Mouse (Mus musculus): ENCODE measurements around the gene Tfrc. TPM values are rescaled to one million over a fixed set of nuclear protein-coding genes. Genes with fewer than 3 reads are reported as not detected.

Tfrc gene
- 28.3 and 33.1 TPM in 2 replicates for polyA plus RNA-seq (2015; fragmentation: Nextera tagmentation; extraction: Ambion mirVana)

- Histone ChIP-seq H3K9me3 (no peaks in the 10 kb centered on the region), H3K27ac (replicated peaks) (peak within 1 kb of the TSS; percentile 96), H3K27me3 (no peaks in the 10 kb centered on the region), H3K4me3 (peak within 1 kb of the TSS; percentile 89), H3K9ac (replicated peaks) (peak within 1 kb of the TSS; percentile 82), H3K36me3 (no peaks in the 10 kb centered on the region), H3K4me1 (peaks cover 21% of the 10 kb centered on the region), H3K4me2 (replicated peaks) (peak within 1 kb of the TSS; percentile 66)
- 0% methylated on average over 73 of the region's 73 CpGs for WGBS
- ATAC-seq (replicated peaks), result peak; percentile 99
Measured at GRCm38 (mm10) chr16:32608712-32609400, at the start of gene Tfrc. TSS of gene Tfrc (plus strand) at chr16:32608920.

DNA sequence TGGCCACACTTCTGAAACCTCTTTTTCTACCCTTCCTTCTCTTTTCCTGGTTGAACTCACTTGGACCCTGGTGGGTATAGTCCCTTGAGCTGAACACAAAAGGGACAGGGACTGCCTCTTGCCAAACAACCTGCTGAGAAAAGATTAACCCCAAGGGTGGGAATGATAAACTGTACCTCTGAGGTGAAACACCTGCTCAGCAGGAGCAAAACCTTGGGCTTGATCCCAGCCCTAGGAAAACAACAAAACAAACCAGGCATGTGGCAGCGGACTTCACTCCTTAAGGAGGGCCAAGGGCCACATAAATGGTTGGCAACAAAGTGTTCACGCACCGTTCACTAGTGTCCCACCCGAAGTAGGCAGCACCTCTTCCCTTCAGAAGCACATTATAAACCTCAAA is 49.2 kb upstream of the Tfrc start:
- WGBS, result 75% methylated on average over 4 of the region's 4 CpGs
- Histone ChIP-seq H3K4me3 (no peak overlapping the region), H3K27ac (replicated peaks) (no peak overlapping the region), H3K27me3 (no peaks in the 10 kb centered on the region), H3K4me1 (no peaks in the 10 kb centered on the region), H3K4me2 (replicated peaks) (no peak overlapping the region), H3K36me3 (no peaks in the 10 kb centered on the region), H3K9me3 (no peaks in the 10 kb centered on the region), H3K9ac (replicated peaks) (no peak overlapping the region)
- no peak for ATAC-seq (replicated peaks)

GRCm38 (mm10) chr16:32563056-32563793 is 45.5 kb upstream of the Tfrc start:
- Histone ChIP-seq H3K9me3 (no peaks in the 10 kb centered on the region), H3K27me3 (no peaks in the 10 kb centered on the region), H3K4me2 (replicated peaks) (no peak overlapping the region), H3K27ac (replicated peaks) (no peak overlapping the region), H3K4me3 (no peak overlapping the region), H3K4me1 (no peaks in the 10 kb centered on the region), H3K9ac (replicated peaks) (no peak overlapping the region), H3K36me3 (no peaks in the 10 kb centered on the region)
- ATAC-seq (replicated peaks), result no peak
- WGBS, result 78% methylated on average over 5 of the region's 5 CpGs

GRCm38 (mm10) chr16:32567282-32567681 is 41.4 kb upstream of the Tfrc start:
- H3K27me3 ChIP-seq, result no peaks in the 10 kb centered on the region
- no peak overlapping the region for H3K4me2 ChIP-seq (replicated peaks)
- 79% methylated on average over 4 of the region's 4 CpGs for WGBS
- H3K27ac ChIP-seq (replicated peaks), result no peak overlapping the region
- no peak overlapping the region for H3K4me3 ChIP-seq
- H3K9ac ChIP-seq (replicated peaks), result no peak overlapping the region
- no peaks in the 10 kb centered on the region for H3K4me1 ChIP-seq
- H3K36me3 ChIP-seq, result no peaks in the 10 kb centered on the region
- ATAC-seq (replicated peaks), result no peak
- no peaks in the 10 kb centered on the region for H3K9me3 ChIP-seq

DNA sequence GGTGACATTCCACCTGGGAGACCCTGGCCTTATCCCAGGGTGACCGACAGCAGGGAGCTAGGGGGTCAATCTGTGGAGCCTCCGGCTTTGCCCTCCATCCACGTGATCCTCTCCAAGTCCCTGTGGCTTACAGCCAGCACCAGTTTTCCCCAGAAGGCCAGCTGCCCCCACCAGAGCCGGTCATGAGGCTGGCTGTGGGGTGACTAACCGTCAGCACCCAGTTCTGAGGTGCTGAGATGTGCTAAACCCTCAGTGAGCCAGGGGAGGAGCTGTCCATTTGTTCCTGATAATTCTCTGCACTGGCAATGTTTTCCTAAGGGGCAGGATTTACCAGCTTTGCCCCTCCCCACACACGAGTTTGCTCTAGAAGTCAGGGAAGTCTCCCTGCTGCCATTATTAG is 40.3 kb upstream of the Tfrc start:
- no peak overlapping the region for H3K4me3 ChIP-seq
- no peak overlapping the region for H3K4me2 ChIP-seq (replicated peaks)
- no peak for ATAC-seq (replicated peaks)
- H3K27me3 ChIP-seq, result no peaks in the 10 kb centered on the region
- H3K9ac ChIP-seq (replicated peaks), result no peak overlapping the region
- no peaks in the 10 kb centered on the region for H3K9me3 ChIP-seq
- H3K27ac ChIP-seq (replicated peaks), result no peak overlapping the region
- H3K4me1 ChIP-seq, result no peaks in the 10 kb centered on the region
- no peaks in the 10 kb centered on the region for H3K36me3 ChIP-seq
- WGBS, result 75% methylated on average over 6 of the region's 6 CpGs

DNA sequence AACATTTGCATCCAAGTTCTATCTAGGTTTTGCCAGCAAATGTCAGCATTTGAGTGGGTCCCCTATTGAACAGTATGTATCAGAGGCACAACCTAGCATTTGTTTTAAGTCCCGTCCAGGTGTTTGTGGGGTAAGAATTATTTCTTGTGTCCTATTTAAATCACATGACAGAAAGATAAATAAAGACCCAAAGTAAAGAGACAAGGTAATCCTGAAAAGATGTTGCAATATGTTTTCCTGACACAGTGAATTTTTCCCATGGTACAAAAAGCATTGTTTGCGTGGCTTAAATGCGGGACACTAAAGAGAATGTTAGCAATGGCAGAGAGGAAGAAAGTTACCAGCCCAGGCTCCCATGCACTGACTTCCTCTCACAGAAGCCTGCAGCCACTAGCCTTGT is 38.7 kb upstream of the Tfrc start:
- ATAC-seq (replicated peaks), result no peak
- no peaks in the 10 kb centered on the region for H3K27me3 ChIP-seq
- H3K9me3 ChIP-seq, result no peaks in the 10 kb centered on the region
- no peak overlapping the region for H3K4me2 ChIP-seq (replicated peaks)
- H3K36me3 ChIP-seq, result no peaks in the 10 kb centered on the region
- no peak overlapping the region for H3K9ac ChIP-seq (replicated peaks)
- H3K4me1 ChIP-seq, result no peaks in the 10 kb centered on the region
- H3K4me3 ChIP-seq, result no peak overlapping the region
- no peak overlapping the region for H3K27ac ChIP-seq (replicated peaks)
- WGBS, result 92% methylated on average over 3 of the region's 3 CpGs

DNA sequence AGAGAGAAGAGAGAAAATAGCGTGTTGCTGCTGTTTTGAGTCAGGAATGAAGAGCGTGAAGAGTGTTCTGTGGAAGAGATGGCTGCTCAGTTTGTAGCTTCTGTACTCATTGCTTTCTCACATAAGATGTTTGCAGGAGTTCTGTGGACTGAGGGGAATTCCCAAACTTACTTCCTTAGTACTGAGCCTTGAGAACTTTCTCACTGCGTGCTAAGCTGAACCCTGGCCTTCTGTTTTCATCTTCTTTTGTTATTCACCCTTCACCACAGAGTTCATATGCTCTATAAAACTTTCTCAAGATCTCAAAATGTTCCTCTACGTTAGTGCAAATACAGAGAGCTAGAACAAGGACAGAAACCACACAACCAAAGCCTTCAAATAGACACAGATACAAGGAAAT is 36.2 kb upstream of the Tfrc start:
- no peak overlapping the region for H3K4me2 ChIP-seq (replicated peaks)
- H3K4me1 ChIP-seq, result no peaks in the 10 kb centered on the region
- H3K4me3 ChIP-seq, result no peak overlapping the region
- no peaks in the 10 kb centered on the region for H3K9me3 ChIP-seq
- H3K27me3 ChIP-seq, result no peaks in the 10 kb centered on the region
- H3K27ac ChIP-seq (replicated peaks), result no peak overlapping the region
- 82% methylated on average over 4 of the region's 4 CpGs for WGBS
- no peak for ATAC-seq (replicated peaks)
- H3K9ac ChIP-seq (replicated peaks), result no peak overlapping the region
- H3K36me3 ChIP-seq, result no peaks in the 10 kb centered on the region

GRCm38 (mm10) chr16:32586482-32586881 is 22.2 kb upstream of the Tfrc start:
- Histone ChIP-seq H3K9me3 (no peaks in the 10 kb centered on the region), H3K36me3 (no peaks in the 10 kb centered on the region), H3K4me2 (replicated peaks) (no peak overlapping the region), H3K9ac (replicated peaks) (no peak overlapping the region), H3K27me3 (no peaks in the 10 kb centered on the region), H3K27ac (replicated peaks) (no peak overlapping the region), H3K4me1 (no peaks in the 10 kb centered on the region), H3K4me3 (no peak overlapping the region)
- ATAC-seq (replicated peaks), result no peak
- 93% methylated on average over 4 of the region's 4 CpGs for WGBS

DNA sequence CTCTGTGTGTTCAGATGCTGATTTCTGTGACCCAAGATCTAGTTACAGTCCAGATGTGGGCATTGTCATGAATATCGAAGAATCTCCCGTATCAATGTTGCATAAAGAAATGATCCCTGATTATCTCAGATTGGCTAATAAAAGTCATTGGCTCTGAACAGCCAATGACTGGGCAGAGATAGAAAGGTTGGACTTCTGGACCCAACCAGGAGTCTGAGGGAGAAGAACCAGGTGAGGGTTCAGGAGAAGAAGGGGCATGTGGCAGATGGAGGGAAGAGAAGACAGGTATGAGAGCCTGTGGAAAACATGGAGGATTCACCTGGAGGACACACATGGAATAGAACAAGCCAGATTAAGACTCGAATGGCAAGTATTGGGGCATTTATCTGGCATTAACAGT is 20.2 kb upstream of the Tfrc start:
- no peak for ATAC-seq (replicated peaks)
- H3K9me3 ChIP-seq, result no peaks in the 10 kb centered on the region
- H3K4me1 ChIP-seq, result no peaks in the 10 kb centered on the region
- 97% methylated on average over 3 of the region's 3 CpGs for WGBS
- no peak overlapping the region for H3K4me2 ChIP-seq (replicated peaks)
- no peaks in the 10 kb centered on the region for H3K27me3 ChIP-seq
- H3K36me3 ChIP-seq, result no peaks in the 10 kb centered on the region
- H3K9ac ChIP-seq (replicated peaks), result no peak overlapping the region
- H3K27ac ChIP-seq (replicated peaks), result no peak overlapping the region
- no peak overlapping the region for H3K4me3 ChIP-seq

GRCm38 (mm10) chr16:32591521-32591920 is 17.2 kb upstream of the Tfrc start:
- no peak overlapping the region for H3K4me2 ChIP-seq (replicated peaks)
- H3K27ac ChIP-seq (replicated peaks), result no peak overlapping the region
- H3K9me3 ChIP-seq, result no peaks in the 10 kb centered on the region
- H3K27me3 ChIP-seq, result no peaks in the 10 kb centered on the region
- H3K4me1 ChIP-seq, result no peaks in the 10 kb centered on the region
- WGBS, result 89% methylated on average over 8 of the region's 8 CpGs
- H3K36me3 ChIP-seq, result no peaks in the 10 kb centered on the region
- ATAC-seq (replicated peaks), result no peak
- H3K9ac ChIP-seq (replicated peaks), result no peak overlapping the region
- H3K4me3 ChIP-seq, result no peak overlapping the region

DNA sequence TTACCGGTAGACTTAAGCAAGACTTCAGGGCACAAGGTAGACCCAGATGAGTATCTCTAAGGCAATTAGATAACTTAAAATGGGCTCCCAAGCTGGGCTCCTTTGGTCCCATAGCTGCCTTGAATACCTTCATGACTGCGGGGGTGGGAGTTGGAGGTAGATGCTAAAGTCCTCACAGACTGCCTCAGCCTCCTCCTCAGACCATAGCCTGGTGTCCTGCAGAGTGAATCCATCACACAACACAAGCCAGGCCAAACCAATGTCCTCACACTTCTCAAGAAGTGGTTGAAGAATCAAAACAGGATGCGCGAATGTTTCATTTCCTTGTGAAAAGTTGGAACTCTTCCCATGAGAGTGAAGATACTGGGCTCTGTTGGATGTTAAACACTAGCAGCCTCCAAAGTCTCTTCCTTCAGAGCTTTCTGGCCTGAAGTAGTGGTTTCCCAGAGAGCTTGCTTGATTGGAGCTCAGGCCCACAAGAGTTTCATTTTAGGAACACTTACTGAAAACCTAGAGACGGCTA is 15.4 kb upstream of the Tfrc start:
- no peak overlapping the region for H3K27ac ChIP-seq (replicated peaks)
- WGBS, result 92% methylated on average over 5 of the region's 5 CpGs
- H3K9ac ChIP-seq (replicated peaks), result no peak overlapping the region
- no peaks in the 10 kb centered on the region for H3K9me3 ChIP-seq
- no peak overlapping the region for H3K4me2 ChIP-seq (replicated peaks)
- H3K4me3 ChIP-seq, result no peak overlapping the region
- ATAC-seq (replicated peaks), result no peak
- H3K36me3 ChIP-seq, result no peaks in the 10 kb centered on the region
- H3K27me3 ChIP-seq, result no peaks in the 10 kb centered on the region
- H3K4me1 ChIP-seq, result no peaks in the 10 kb centered on the region

DNA sequence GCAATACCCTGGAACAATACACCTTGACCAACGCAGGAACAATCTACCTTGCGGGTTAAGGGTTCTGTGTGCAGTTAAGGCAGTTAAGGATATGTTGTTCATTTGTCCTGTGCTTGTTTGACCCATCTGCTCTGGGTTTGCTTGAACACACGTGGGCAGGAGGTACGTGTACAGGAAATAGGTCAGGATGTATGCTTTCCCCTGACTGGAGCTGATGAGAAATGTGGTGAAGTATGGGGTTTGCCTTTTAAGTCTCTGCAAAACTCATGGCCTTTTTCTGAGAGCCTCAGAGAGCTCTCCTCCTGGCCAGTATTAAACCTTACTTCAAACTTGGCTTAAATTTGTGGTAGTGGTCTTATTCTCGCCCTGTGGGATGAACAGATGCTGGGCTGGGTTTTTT is 14.8 kb upstream of the Tfrc start:
- ATAC-seq (replicated peaks), result no peak
- 80% methylated on average over 5 of the region's 5 CpGs for WGBS
- H3K4me3 ChIP-seq, result no peak overlapping the region

More for the DNA sequence above, 14.8 kb upstream of the Tfrc start:
- no peak overlapping the region for H3K4me2 ChIP-seq (replicated peaks)
- no peaks in the 10 kb centered on the region for H3K4me1 ChIP-seq
- no peak overlapping the region for H3K9ac ChIP-seq (replicated peaks)
- H3K9me3 ChIP-seq, result no peaks in the 10 kb centered on the region
- H3K27ac ChIP-seq (replicated peaks), result no peak overlapping the region
- no peaks in the 10 kb centered on the region for H3K36me3 ChIP-seq
- no peaks in the 10 kb centered on the region for H3K27me3 ChIP-seq
